Mouse (Mus musculus) thymus, postnatal 10 days (tissue): ENCODE measurements around the gene Wwc2.

Experiments
- DNase-seq, 2 experiments: peaks; one replicate each; pipeline ENCODE4 v3.0.0; 2021; ENCODE audit warnings: low spot score in 2 of 2

Wwc2 gene

DNA sequence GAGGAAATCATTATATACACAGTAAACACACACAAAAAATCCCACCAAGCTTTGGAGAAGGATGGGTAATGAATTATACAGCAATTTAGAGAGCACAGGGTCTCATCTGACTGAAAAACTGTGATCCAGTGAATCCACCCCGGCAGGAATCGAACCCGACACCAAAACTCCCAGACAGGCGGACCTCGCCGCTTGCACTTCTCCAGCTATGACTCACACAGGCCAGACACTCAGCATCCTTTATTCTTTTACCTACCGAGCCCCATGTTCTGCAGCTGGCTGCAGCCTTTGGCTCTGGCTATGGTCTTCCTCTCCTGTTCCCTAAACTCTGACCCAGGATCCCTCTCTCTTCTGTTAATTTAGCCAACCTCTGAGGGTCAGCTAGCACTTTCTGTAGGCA lies 85.5 kb downstream of the Wwc2 start:
- DNase-seq = no peak

DNA sequence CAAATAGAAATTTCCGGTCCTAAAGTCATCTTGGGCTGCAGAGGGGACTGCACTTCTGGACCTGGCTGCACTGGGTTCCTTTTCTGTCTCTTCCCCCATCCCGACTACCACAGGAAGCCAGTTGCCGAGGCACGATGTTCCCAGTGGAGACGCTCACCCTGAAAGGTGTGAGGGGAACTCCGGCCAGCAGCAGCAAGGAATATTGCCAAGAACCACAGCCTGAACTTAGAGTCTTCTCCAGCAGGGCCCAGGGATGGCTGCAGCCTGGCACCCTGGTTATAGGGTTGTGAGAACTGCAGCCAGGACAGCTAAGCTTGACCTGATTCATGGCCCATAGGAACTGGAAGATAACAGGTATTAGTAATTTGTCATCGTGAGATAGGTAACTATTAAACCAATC lies 86.7 kb downstream of the Wwc2 start:
- no peak for DNase-seq

DNA sequence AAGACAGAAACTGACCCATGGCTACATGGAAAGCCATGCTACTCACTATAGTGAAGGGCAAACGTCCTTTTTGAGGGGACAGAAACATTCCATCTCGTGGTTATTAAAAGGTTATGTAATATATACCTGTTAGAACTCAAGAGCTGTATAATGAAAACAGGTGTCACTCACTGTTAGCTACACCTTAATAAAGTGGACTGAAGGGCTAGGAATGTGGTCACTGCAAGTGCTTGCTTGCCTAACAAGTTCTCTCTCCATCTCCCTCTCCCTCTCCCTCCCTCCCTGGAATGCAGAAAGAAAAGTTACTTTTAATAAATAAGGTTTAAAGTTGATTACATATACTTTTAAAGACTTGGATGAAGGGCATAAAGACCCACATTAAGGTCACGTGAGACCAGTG lies 88.0 kb downstream of the Wwc2 start:
- DNase-seq = no peak

DNA sequence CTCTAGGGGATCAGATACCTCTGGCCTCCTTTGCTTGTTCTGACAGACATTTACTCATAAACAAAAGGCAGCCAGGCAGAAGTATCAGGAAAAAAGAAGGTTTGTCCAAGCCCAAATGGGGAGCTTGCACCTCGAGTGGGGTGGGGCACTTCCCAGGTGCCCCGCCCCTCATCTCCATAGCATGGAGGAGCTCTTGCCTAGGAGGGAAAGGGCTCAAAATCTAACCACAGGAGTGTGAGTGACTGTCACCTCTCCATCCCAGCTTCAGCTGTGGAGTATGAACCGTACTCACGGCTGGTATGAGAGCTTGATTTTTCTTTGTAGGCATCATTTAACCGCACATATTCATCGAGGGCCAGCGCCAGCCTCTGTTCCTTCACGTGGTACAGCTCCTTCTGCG lies 90.4 kb downstream of the Wwc2 start:
- no peak for DNase-seq

DNA sequence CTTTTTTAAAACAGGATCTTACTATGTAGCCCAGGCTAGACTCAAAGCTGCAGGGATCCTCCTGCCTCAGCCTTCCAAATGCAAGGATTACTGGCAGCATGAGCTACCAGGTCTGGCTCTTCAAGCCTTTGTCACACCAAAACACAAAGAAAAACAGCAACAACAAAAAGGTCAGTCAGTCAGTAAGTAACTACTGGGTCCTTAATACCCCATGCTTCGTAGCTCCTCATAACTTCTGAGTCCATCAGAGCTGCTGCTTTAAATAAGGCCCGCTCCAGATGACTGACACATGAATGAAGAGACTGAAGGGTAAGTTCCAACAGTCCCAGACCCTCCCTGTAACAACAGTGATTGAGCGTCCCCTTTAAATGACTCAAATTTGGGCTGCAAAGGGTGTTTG lies 90.8 kb downstream of the Wwc2 start:
- no peak for DNase-seq

DNA sequence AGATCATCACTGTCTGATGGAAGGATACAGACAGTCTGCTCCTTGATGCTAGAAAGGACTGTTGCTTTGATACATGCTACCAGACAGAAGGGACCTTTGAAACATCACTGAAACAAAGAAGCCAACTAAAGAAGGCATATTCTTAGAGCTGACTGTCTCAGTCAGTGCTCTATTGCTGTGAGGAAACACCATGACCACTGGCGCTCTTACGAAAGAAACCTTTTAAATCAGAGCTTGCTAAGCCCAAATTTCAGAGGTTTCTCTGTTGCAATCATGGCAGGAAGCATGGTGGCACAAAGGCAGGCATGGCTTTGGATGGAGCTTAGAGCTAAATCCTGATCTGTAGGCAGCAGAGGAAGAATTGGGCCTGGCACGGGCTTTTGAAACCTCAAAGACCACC lies 98.3 kb downstream of the Wwc2 start:
- no peak for DNase-seq

DNA sequence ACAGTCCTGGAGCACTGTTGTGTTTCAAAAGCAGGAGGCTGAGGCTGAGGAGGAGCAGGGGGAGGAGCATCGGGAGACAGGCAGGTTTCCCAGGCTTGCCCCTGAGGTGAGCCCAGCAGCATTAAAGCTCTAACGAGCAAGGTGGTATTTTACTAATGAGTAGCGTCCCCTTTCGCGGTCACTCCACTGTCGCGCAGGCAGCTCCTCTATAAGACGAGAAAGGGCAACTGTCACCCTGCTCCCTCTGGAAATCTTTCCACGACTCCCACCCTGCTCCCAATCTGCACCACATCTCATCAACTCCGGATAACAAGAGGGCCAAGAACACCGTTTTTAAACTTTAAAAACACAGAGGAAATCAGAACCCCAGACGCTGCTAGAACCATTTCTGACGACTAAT lies 99.1 kb downstream of the Wwc2 start:
- DNase-seq = no peak

DNA sequence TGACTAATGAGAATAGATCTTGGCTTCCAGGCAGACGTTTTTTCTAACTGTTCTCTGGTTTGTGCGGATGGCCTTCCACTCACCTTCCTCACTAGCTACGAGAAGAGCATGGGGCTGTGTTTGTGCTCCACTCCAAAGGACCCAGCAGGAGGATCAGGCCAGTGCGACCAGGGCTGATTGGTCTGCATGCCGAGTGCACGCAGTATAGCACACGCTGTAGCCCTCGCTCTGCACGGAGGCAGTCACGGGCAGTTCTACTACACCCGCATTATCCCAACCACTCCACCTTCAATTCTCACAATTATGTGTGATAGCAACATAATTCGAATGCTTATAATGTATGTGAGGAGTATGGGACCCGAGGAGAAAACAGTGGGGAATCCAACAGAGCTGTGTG lies 99.9 kb downstream of the Wwc2 start:
- DNase-seq = no peak

DNA sequence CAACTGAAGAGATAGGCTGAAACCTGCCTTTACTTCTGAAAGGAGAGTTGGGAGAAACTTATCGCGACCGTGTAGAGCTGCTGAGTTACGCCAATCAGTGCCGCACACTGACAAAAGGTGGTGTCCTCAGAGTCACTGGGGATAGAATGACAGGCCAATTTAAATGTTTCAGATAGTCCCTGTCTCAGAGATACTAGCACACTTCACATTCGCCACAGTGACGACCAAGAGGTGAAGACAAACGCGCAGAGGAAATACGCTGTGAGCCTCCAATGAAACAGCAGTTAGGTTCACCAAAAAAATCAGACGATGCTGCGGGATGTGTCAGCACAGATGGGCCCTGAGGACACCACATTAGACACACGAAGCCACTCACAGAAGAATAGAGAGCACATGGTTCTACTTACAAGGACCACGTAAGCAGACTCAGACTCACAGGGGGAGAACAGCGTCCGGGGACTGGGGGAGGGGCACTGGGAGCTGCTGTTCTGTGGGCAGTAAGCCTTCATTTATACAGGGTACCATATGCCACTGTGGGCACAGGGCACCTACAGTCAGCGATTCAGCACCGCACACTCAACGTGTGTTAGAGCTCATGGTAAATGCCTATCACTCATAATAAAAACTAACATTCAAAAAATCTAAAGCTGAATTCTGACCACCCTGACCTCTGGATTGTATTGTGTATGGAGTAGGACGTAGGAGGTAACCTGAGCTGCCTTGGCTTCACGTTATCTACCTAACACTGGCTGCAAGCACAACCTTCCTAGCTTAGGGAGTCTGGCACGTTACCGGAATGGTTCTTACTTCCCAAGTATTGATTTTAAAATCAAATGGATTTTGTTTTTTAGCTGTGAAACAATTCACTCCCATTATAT lies 100.5 kb downstream of the Wwc2 start:
- DNase-seq = no peak

DNA sequence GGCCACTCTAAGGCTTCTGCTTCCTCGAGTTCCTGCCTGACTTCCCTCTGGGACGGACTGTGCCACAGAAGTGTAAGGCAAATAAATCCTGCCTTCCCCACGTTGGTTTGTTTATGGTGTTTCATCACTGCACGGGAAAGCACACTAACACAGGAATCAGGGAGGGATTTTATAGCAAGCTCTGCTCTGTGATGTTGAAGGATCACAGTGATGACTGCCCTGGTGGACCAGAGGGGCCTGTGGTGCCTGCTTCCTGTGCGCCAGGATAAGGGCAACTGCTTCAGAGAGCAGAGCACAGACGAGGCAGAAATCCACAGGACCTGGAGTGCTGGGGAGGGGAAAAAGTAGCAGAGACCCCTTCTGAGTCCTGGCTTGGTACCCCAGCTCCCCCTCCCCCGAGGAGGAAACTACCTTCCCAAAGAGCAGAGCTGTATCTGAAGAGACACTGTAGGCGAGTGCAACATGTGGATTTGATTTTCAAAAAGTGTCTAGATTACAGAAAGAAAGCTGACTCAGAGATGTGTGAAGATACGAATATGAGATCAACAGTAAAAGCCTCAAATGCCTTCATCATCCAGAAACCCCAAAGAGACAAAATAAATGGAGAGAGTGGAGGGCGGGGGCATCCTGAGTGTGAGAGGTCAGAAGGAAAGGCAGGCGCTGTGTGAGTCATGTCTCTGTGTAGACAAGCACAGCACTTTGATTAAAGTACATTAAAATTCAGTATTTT lies 101.7 kb downstream of the Wwc2 start:
- no peak for DNase-seq

DNA sequence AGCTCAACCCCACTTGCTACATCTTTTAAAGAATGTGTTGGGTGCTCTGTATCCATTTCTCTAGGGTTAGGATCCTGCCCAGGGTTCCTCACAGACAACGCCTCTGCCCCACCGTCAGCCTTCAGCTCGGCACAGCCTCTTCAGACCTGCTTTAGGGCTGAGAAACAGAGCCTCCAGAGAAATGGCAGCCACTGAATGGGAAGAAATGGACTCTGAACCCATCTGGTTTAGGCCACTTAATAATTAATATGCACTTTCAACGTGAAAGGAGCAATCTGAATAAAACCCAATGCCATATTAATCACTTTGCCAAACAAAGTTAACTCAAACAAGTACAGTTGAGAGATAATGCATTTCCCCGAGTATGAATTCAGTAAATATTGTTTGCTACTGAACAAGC lies 106.4 kb downstream of the Wwc2 start:
- DNase-seq = no peak

DNA sequence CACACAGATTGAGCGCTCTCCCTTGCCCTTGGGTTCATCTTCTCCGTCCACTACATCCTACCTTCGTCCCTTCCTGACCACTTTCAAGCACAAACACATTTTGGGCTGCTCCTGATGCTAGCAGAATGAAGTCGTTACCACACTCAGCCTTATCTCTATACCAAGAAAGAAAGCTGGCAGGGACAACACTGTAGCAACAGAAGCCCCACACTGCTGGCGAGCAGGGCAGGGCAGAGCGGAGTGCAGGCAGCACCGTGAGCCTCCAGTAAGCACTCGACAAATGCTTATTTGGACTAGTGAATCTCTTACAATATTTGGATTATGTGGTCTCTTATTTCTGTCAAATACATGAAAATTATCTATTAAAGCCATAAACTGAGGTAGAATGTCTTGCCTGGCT lies 107.0 kb downstream of the Wwc2 start:
- no peak for DNase-seq

DNA sequence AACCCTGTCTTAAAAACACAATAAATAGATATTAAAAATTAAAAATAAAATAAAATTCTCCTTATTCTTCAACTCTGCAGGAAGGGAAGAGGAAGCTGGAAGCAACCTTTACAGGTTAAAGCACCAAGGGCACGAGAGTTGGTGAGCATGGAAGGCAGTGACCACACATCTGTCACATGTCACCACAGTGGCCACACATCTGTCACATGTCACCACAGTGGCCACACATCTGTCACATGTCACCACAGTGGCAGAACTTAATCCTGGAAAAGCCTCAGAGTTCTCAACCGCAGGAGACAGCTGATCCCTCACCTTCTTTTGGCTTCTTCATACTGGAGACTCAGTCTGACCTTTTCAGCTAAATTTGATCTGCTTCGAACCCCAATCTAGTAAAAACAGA lies 112.2 kb downstream of the Wwc2 start:
- DNase-seq = no peak

DNA sequence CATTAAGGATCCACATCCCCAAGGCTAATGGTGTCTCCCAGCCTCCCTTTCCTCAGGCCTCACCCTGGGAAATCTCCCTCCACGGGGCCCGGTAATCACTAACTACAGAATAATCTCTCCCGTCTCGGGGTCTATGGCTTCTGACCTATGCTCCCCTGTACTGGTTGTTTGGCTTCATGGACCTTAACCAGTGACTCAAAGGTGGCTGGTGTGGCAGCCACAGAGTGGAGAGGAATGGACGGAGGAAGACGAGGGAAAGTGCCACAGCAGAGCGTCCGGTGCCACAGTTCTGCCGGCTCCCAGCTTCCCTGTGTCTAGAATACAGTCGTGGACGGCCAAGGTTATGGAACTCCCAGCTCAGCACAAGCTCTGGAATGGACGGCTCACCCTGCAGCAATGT lies 114.9 kb downstream of the Wwc2 start:
- no peak for DNase-seq

DNA sequence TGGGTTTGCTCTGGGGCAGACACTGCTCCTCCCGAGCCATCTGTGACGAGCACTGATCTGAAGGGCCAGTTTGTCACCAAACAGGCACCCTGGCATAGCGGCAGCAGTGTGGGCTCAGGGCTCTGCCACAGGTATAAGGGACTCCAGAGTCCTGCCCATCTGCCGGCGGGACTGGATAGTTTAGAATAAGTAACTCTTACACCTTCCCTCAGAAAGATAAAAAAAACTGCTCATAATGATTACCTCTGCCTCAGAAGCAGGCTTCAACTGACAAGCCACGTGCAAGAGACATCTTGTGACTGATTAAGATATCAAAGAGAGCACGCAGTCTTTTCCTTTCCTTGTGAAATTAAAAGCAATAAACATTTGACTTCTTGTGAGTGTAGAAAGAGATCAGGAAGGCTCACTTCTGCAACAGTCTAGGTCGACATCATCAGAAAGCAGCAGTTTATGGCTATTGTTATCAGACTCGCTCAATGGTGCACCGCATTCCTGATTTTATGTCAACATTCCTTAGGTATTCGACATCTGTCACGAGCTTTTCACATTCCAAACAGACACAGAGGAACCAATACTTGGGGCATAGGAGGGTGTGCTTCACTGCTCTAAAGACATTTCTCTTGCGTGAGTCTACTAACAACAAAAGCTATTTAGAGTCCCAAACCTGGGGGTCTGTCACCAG lies 116.1 kb downstream of the Wwc2 start:
- no peak for DNase-seq

DNA sequence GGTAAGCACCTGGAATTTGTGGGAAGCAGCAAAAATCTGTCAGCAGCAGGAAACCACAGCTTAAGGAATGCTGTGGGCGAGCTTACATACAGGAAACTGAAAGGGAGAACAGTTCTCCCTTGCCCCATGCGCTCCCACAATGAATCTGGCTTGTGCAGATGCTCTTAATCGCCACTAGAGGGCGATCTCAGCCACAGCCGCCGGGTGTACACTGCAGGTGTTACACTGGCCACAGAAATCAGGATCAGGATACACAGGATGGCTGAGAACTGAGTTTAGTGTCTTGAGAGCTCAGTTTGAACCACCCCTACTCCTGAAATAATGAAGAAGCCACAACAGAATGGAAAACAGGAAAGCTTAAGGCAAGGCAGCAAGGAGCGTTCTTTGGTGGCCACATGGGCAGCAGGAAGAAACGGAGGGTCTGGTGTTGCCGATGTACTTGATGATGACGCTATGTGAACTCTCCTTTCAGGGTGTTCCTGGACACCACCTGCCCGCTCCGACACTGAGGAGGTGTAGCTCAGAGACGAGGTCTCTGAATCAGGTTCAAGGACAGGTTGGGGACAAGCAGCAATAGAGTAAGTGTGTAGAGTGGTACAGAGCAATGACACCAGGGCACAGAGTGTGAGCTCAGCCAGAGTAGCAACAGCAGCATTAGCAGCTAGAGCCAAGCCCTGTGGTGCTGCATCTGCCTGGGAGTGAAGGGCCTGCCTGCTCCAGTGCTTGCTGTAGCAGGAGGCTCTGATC lies 118.2 kb downstream of the Wwc2 start:
- peak in 1 of 2 experiments; percentile 43 for DNase-seq

DNA sequence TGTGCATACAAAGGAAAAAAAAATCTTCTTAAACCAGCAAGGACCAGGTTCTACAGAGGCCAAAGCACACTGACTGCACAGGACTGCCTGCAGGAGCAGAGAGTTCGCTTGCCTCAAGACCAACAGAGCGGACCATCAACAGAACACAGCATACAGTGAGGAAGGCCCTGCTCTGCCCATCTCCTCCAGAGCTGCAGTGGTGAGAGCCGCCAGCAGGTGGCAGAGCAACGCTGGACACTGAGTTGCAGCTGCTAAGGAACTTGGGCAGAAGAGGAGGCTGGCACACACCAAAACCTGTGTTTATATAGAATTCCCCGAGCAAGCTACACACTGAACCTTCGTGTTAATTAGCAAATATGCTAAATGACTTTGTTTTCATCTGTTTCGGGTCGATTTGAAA lies 123.7 kb downstream of the Wwc2 start:
- DNase-seq = peak; percentile 30 to 78

DNA sequence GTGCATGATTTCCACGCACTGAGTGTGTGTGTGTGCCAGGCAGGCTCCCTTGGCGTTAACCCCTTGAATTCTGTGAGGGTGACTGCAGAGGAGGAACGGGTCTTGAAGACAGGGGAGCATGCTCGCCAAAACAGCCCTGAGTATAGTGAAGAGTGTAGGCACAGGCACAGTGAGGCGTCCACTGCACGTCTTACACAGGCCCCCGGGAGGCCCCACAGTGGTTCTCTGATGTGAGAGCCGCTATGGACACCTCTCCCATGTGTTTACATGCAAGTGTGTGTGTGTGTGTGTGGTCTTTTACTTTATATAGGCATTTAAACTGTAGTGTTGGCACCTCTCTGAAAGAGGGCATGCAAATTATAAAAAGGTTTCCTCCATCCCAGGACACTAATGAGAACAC lies 124.2 kb downstream of the Wwc2 start:
- no peak for DNase-seq

DNA sequence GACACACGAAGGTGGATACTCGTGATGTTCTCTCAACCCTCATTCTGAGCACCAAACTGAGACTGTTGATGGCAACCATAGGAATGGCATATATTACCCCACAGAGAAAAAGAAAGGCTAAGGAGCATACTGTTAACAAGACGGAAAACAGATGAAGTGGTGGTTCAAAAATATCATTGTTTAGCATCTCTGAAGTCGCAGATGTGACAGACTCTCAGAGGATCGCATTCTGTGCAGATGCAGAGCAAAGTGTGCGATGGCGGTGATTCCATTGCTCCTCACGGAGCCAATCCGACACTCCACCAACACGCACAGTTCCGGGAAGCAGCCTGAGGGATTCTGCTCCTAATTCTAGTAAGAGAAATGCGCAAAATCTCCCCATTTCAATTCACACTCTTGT lies 131.5 kb downstream of the Wwc2 start:
- DNase-seq = no peak

DNA sequence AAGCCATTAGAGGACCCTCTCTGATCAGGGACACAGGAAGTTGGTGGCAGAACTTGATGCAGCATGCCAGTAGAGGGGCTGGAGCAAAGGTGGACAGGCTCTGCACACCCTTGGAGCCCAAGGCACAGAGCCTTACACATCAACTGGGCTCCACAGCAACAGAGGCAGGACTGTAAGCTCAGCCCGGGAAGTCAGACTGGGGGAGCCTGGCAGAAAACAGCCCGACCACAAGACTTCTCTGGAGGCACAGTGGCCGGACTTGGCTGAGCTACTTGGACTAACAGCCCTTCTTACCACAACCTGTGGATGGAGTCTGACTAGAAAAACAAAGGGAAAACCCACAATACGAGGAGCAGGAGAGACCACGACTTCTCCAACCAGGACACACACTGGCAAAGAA lies 137.4 kb downstream of the Wwc2 start:
- DNase-seq = no peak

DNA sequence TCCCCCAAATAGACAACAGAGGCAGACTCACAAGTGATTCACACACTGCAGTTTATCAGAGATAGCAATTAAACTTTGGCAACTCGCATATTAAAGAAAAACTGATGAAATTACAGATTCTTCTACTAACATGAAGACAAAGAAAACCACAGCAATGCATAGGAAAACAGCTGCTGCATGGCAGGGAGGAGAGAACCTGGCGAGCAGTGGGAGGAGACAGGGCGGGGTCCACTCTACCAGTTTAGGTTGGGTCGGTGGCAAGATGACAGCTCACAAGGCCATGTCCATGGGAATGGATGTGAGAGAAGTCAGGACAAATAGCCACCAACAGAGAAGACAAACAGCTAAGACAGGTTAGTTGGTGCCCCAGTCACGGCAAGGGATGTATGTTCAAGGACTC lies 138.0 kb downstream of the Wwc2 start:
- peak; percentile 23 to 24 for DNase-seq
